Mouse (Mus musculus) mouse trophoblast stem cell (cell line): Measurements from ENCODE around the gene Swsap1.

Source experiments
- in situ Hi-C, 2 experiments: fragments of 300-500 bp; cut with MseI, MboI; formaldehyde crosslinking; loops; 2 replicates in 1 of 2; 3 replicates in 1 of 2; pipeline ENCODE4 v1.15.1; 2025

Swsap1 gene

GRCm38 (mm10) chr9:21935466-21936131, 20.0 kb upstream of the Swsap1 start:
- in situ Hi-C loops: no loop called here

- in situ Hi-C loops: no loop called here
Measured at GRCm38 (mm10) chr9:21936692-21937570, 18.6 kb upstream of the Swsap1 start, which contains the start of gene Plppr2. Gene Plppr2 (plus strand): TSS chr9:21937033.

- in situ Hi-C loops: no loop called here
Measured at GRCm38 (mm10) chr9:21937711-21938175, 17.8 kb upstream of the Swsap1 start.

GRCm38 (mm10) chr9:21938234-21938855, 17.2 kb upstream of the Swsap1 start:
- in situ Hi-C loops: no loop called here

DNA sequence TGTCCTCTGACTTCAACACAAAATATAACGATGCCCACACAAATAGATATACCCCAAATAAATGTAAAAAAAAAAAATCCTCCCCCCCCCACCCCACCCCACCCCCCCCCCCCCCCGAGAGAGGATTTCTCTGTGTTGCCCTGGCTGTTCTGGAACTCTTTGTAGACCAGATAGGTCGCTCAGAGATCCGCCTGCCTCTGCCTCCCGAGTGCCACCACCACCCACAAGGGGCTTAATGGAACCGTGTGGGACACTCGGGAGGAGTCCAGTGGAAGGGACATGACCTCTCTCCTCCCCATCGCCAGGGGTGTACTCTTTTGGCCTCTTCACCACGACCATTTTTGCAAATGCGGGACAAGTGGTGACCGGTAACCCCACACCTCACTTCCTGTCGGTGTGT, 12.5 kb upstream of the Swsap1 start:
- in situ Hi-C loops: no loop called here

DNA sequence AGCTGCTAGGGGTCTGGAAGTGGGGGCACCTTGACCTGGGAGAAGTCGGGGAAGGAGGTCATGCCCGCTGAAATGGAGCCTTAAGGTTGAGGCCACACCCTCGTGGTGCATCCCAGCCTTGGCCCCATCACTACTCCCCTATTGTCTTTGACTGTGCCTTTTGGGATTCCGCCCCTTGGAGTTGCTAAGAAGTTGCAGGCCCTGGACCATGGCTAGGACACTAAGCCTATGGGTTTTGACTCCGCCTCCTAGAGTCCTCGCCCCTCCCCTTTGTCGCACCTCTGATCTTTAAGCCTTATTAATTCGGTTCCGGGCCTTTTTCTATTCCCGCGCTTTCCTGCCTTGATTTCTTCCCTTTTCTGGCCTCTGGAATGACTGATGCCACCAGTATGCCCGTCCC, 11.9 kb upstream of the Swsap1 start:
- in situ Hi-C loops: no loop called here

DNA sequence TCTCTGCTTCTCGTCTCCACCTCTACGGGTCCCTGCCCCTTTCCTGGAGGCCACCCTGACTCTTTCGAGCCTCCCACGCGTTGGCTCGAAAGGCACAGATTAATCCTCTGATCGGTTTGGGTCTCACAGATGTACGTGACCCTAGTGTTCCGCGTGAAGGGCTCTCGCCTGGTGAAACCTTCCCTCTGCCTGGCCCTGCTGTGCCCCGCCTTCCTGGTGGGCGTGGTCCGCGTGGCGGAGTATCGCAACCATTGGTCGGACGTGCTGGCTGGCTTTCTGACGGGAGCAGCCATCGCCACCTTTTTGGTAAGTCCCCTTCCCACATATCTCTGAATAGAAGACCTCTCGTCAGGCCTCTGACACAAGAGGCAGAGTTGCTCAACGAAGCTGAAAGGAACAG, 11.3 kb upstream of the Swsap1 start:
- in situ Hi-C loops: no loop called here

DNA sequence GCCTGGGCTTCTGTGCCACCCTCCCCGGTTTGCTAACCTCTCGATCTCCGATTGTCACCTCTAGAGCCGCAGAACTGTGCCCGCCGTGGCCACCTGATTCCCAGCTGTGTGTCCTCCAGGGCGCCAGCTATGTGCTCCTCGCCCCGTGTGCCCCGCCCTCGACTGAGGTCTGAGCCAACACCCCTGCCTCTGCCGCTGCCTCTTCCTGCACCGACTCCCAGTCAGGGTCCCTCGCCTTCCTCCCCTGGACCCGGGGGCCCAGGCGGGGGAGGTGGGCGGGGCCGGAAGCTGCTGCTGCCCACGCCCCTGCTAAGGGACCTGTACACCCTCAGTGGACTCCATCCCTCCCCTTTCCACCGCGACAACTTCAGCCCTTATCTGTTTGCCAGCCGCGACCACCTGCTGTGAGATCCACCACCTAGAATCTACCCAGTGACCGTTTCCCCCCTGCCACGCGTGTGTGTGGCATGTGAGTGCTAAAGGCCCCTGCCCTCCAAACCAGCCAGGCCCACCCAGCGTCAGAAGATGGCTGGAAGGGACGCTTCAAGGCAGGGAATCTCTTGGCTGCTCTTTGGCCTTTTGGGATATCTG, 7.9 kb upstream of the Swsap1 start:
- in situ Hi-C loops: no loop called here

DNA sequence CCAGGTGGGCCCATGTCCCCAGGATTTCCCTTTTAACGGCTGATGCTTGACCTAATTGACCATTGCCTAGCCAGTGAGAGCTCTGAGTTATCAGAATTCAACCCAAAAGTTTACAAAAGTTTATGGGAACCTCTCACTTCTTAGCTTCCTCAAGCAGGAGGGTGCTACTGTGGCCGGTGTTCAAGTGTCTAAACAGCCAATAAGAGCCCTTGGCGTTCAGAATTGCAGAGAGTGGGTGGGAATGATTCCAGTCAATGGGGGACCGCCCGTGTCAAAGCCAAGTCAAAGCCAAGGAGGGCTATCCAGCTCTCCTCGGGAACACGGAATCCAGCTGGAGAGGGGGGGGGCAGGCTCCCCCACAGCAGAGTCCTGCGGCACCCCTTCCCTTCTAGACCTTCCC, 7.4 kb upstream of the Swsap1 start:
- in situ Hi-C loops: no loop called here

DNA sequence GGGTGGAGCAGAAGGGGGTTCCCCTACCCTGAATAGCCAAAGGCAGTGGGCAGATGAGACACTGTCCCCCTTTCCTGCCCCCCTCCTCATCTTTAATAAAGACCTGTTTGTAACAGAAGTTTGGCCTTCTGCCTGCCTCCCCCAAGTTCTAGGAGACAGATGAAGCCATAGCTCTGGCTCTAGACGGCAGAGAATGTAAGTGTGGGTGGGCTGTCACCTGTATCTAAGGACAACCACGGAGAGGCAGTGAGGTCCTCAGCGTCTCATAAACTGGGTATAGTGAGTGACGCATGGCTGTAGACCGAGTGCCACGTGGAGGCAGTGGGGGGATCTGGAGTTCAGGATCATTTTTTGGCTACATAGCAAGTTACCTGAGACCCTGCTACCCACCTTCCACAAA, 6.8 kb upstream of the Swsap1 start:
- in situ Hi-C loops: no loop called here

GRCm38 (mm10) chr9:21950322-21950721, 5.2 kb upstream of the Swsap1 start:
- in situ Hi-C loops: no loop called here

- in situ Hi-C loops: no loop called here
Measured at GRCm38 (mm10) chr9:21951977-21952376, 3.6 kb upstream of the Swsap1 start.

- in situ Hi-C loops: no loop called here
Measured at GRCm38 (mm10) chr9:21953600-21953999, 2.0 kb upstream of the Swsap1 start.

GRCm38 (mm10) chr9:21954635-21955034, 920 bp upstream of the Swsap1 start:
- in situ Hi-C loops: no loop called here

GRCm38 (mm10) chr9:21955225-21955569, 358 bp upstream of the Swsap1 start:
- in situ Hi-C loops: no loop called here

- in situ Hi-C loops: no loop called here
Measured at GRCm38 (mm10) chr9:21958372-21958771, 2.8 kb downstream of the Swsap1 start.

- in situ Hi-C loops: no loop called here
Measured at GRCm38 (mm10) chr9:21959244-21959643, 3.7 kb downstream of the Swsap1 start.

DNA sequence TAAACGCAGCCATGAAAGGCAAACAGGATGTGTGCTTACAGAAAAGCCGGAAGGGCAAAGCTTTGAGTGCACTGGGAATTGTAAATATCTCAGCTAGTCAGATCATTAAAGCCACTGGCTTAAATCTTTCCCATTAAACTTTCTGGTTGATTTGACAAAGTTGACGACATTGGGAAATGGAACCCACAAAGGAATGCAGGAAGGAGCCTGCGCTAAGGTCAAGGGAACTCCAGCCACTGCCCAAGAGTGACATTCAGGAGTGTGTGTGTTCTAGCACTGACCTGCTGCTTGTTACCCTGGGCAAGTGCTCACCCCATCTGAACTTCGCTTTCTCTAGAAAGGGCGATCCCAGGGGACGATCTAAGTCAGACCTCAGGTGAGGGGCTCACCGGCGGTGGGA, 4.6 kb downstream of the Swsap1 start:
- in situ Hi-C loops: no loop called here

DNA sequence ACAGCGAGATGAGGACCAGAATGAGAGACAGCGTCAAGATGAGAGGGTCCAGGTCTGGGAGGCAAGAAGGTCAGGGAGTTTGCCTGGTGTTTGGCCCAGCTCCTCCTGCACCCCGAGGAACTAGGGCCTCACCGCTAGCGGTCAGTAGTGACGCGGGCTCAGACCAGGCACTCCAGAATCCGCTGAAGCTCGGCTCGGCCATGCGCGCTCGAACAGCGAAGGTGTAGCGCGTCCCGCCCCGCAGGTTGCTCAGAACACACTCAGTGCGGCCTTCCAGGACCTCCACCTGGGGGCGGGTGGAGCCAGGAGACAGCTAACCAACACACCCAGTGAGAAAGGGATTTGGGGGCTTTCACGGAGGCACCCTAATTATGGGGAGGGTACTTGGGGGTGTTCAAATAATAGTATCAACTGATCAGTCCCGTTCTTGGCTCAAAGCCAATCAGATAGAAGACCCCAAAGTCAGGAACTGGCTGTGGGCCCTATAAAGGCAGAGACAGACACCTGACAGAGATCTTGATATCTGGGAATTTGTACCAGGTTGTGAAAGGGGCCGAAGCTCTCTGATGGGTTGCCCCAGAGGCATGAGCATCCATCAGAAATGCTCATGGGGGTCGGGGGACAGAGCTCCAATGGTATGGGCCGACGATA, 5.1 kb downstream of the Swsap1 start:
- in situ Hi-C loops: no loop called here

GRCm38 (mm10) chr9:21961366-21961980, 5.9 kb downstream of the Swsap1 start:
- in situ Hi-C loops: no loop called here

DNA sequence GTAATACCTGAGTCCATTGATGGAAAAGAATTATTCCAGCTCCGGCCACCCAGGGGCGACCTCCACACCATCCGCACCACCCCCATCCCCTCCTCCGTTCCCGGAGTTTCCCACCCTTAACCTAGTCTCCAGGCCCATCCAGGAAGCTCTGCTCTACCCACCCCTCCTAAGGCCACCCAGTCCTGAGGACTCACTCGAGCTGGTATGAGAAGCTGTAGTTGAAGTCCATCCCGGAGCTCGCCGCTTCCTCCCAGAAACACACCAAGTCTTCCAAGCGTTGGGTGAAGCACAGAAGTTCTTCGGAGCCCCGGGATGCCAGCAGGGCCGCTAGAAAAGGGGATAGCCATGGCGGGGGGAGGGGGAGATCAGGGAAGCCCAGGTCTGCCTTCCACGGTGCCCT, 6.5 kb downstream of the Swsap1 start:
- in situ Hi-C loops: no loop called here
